Mouse (Mus musculus) liver, embryonic 14.5 days (tissue): ENCODE results near the gene Bmi1. TPM values are rescaled to one million over a fixed set of nuclear protein-coding genes. Genes with fewer than 3 reads are reported as not detected.

Source experiments
- ATAC-seq: fragments of 200-750 bp; cut with Nextera tagmentation; 2 replicates; pipeline ENCODE4 v1.8.0; 2017; ENCODE audit warnings: moderate number of reproducible peaks, mild to moderate bottlenecking, moderate library complexity; ENCODE audit not compliant: insufficient read depth
- DNase-seq, 3 experiments: peaks; one replicate each; pipeline ENCODE4 v3.0.0-alpha.2; 2012 to 2013; ENCODE audit warnings: low read depth in 3 of 3, low spot score in 3 of 3
- H3K27ac ChIP-seq: fragments of 300-500 bp; sonication (generic); 2 replicates; pipeline ENCODE4 v1.5.1; 2014; ENCODE audit warnings: moderate library complexity, mild to moderate bottlenecking, control low read depth, inconsistent platforms
- H3K27me3 ChIP-seq: fragments of 300-500 bp; sonication (generic); 2 replicates; pipeline ENCODE4 v1.6.1; 2014; ENCODE audit warnings: mild to moderate bottlenecking, low read length, moderate library complexity; ENCODE audit not compliant: control insufficient read depth, insufficient read depth
- H3K36me3 ChIP-seq: fragments of 300-500 bp; sonication (generic); replicated peaks from 2 replicates; pipeline ENCODE4 v1.6.1; 2014; ENCODE audit warnings: low read depth; ENCODE audit not compliant: control insufficient read depth, insufficient read depth
- H3K4me1 ChIP-seq, 2 experiments: fragments of 200-500 bp in 1 of 2; fragments of 300-500 bp in 1 of 2; sonication (generic) in 1 of 2; replicated peaks; 2 replicates each; pipeline ENCODE4 v1.6.1; 2012 to 2014; ENCODE audit warnings: antibody characterized with exemption in 1 of 2, inconsistent platforms in 1 of 2, low read length in 1 of 2; ENCODE audit not compliant: control insufficient read depth in 2 of 2, insufficient read depth in 2 of 2
- H3K4me2 ChIP-seq: fragments of 300-500 bp; sonication (generic); 2 replicates; pipeline ENCODE4 v1.6.1; 2014; ENCODE audit warnings: low read depth, mild to moderate bottlenecking, control low read depth, moderate library complexity
- H3K4me3 ChIP-seq, 2 experiments: fragments of 200-500 bp in 1 of 2; fragments of 300-500 bp in 1 of 2; sonication (generic) in 1 of 2; 2 replicates each; pipeline ENCODE4 v1.5.1; 2012 to 2014; ENCODE audit warnings: low read depth in 2 of 2, low read length in 2 of 2, mild to moderate bottlenecking in 2 of 2, control low read depth in 1 of 2, inconsistent platforms in 1 of 2, moderate library complexity in 1 of 2; ENCODE audit not compliant: insufficient read depth in 1 of 2
- H3K9ac ChIP-seq: fragments of 300-500 bp; sonication (generic); replicated peaks from 2 replicates; pipeline ENCODE4 v1.6.1; 2014; ENCODE audit warnings: mild to moderate bottlenecking, control low read depth, moderate library complexity
- H3K9me3 ChIP-seq: fragments of 300-500 bp; sonication (generic); 2 replicates; pipeline ENCODE4 v1.6.1; 2016; ENCODE audit warnings: low read length, mixed read lengths; ENCODE audit not compliant: control insufficient read depth
- CTCF ChIP-seq: IDR thresholded peaks from 2 replicates; pipeline ENCODE4 v1.5.1; 2016; ENCODE audit warnings: antibody characterized with exemption, low read depth, control low read depth
- EP300 ChIP-seq: IDR thresholded peaks from 2 replicates; pipeline ENCODE4 v1.6.1; 2016; ENCODE audit warnings: antibody characterized with exemption, low read depth
- WGBS: fragments of 180-500 bp; shearing (Covaris S2); extraction: QIAGEN DNeasy Blood & Tissue Kit; methylation state at CpG from one replicate; pipeline ENCODE4 v1.1.7; 2014; ENCODE audit not compliant: insufficient replicate concordance; 5-methylcytosine and 5-hydroxymethylcytosine counted together
- polyA plus RNA-seq, 2 experiments: library from polyadenylated mRNA; depleted of rRNA in 1 of 2; stranded (reverse) in 1 of 2; unstranded in 1 of 2; fragments of >200 nt; fragmentation: Nextera tagmentation in 1 of 2; extraction: Ambion mirVana in 1 of 2; gene quantifications; 2 replicates each; pipeline versions ENCODE4 v1.2.1 to v1.2.3; 2012 to 2014

The Bmi1 gene
- 3.8 and 5.8 TPM in 2 replicates for polyA plus RNA-seq (2012; rRNA removed)
- polyA plus RNA-seq (2014; fragmentation: Nextera tagmentation; extraction: Ambion mirVana): 5.5 and 5.8 TPM in 2 replicates

- peaks cover 58% of the 10 kb centered on the region for H3K27me3 ChIP-seq
- TF ChIP-seq CTCF: no peak
- no peak for TF ChIP-seq EP300
- peaks cover 3 to 6% of the 10 kb centered on the region in 2 experiments; a peak in 2 of 4 replicates for H3K4me1 ChIP-seq
- ATAC-seq: peak; percentile 57
- no peaks in the 10 kb centered on the region for H3K9me3 ChIP-seq
- H3K4me2 ChIP-seq: peak within 1 kb of the TSS; percentile 84
- DNase-seq: peak; percentile 33 to 36 (median 36)
- H3K27ac ChIP-seq: no peak within 1 kb of the TSS
- WGBS: under 1% methylated on average over 73 of the region's 77 CpGs
- H3K4me3 ChIP-seq: peak within 1 kb of the TSS; percentile 59 to 79
- peak within 1 kb of the TSS; percentile 68 for H3K9ac ChIP-seq
- H3K36me3 ChIP-seq: no peaks in the 10 kb centered on the region
Observed at GRCm38 (mm10) chr2:18676936-18677491, at the start of gene Bmi1. Bmi1 (plus strand) TSS chr2:18677018.

GRCm38 (mm10) chr2:18630547-18630946, 46.3 kb upstream of the Bmi1 start:
- Histone ChIP-seq H3K4me1 (no peaks in the 10 kb centered on the region; a peak in 1 of 4 replicates), H3K27ac (no peak overlapping the region), H3K4me2 (no peak overlapping the region), H3K9me3 (no peaks in the 10 kb centered on the region), H3K4me3 (no peak overlapping the region), H3K27me3 (no peaks in the 10 kb centered on the region), H3K9ac (no peak overlapping the region), H3K36me3 (no peaks in the 10 kb centered on the region)
- TF ChIP-seq EP300: no peak
- 32% methylated on average over 5 of the region's 5 CpGs for WGBS
- no peak for ATAC-seq
- no peak for DNase-seq

- 77% methylated on average over 8 of the region's 8 CpGs for WGBS
- no peaks in the 10 kb centered on the region for H3K9me3 ChIP-seq
- no peak overlapping the region for H3K27ac ChIP-seq
- H3K36me3 ChIP-seq: no peaks in the 10 kb centered on the region
- H3K4me1 ChIP-seq: no peaks in the 10 kb centered on the region; a peak in 1 of 4 replicates
- no peak overlapping the region for H3K4me2 ChIP-seq
- no peaks in the 10 kb centered on the region for H3K27me3 ChIP-seq
- DNase-seq: no peak
- ATAC-seq: no peak
- no peak overlapping the region for H3K9ac ChIP-seq
- TF ChIP-seq EP300 (no peak), CTCF (no peak)
- no peak overlapping the region for H3K4me3 ChIP-seq
Observed at GRCm38 (mm10) chr2:18635052-18635451, 41.8 kb upstream of the Bmi1 start.

- Histone ChIP-seq H3K9me3 (no peaks in the 10 kb centered on the region), H3K27ac (no peak overlapping the region), H3K36me3 (no peaks in the 10 kb centered on the region), H3K4me1 (no peaks in the 10 kb centered on the region), H3K9ac (no peak overlapping the region), H3K4me3 (no peak overlapping the region), H3K27me3 (no peaks in the 10 kb centered on the region), H3K4me2 (no peak overlapping the region)
- 52% methylated on average over 3 of the region's 4 CpGs for WGBS
- ATAC-seq (no peak), DNase-seq (no peak)
- TF ChIP-seq EP300 (no peak), CTCF (no peak)
Observed at GRCm38 (mm10) chr2:18648563-18648962, 28.3 kb upstream of the Bmi1 start.

- no peak overlapping the region for H3K4me2 ChIP-seq
- DNase-seq: no peak
- no peak for ATAC-seq
- no peaks in the 10 kb centered on the region for H3K36me3 ChIP-seq
- H3K9me3 ChIP-seq: no peaks in the 10 kb centered on the region
- 26% methylated on average over 5 of the region's 5 CpGs for WGBS
- TF ChIP-seq CTCF: no peak
- no peak for TF ChIP-seq EP300
- H3K4me1 ChIP-seq: no peaks in the 10 kb centered on the region
- H3K4me3 ChIP-seq: no peak overlapping the region
- no peaks in the 10 kb centered on the region for H3K27me3 ChIP-seq
- H3K27ac ChIP-seq: no peak overlapping the region
- no peak overlapping the region for H3K9ac ChIP-seq
Observed at GRCm38 (mm10) chr2:18654821-18655220, 22.0 kb upstream of the Bmi1 start.
